8 mouse cellular contexts compared by ENCODE assay signal in the genomic region with DNA sequence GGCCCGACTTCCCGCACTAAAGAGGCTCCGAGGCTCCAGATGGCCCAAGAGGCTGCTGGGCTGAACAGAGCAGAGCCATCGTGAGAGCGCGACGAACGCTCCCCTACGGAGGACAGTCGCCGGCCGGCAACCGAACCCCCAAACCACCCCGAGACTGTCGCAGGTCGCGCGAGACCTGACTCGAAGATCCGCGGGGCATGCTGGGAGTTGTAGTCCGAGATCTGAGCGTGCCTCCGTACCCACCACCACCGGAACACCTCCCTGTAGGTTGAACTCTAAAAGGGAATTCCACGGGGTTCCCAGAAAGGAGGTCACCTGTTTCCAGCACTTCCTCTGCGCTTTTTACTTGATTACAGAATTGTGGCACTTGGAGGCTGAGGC. TPM values are rescaled to one million over a fixed set of nuclear protein-coding genes. Genes with fewer than 3 reads are reported as not detected.
A peak's percentile ranks its signal among the peaks of the same experiment; 100 is the strongest.
DNase-seq lines count a peak whose midpoint lies in the region; ATAC-seq and TF ChIP-seq lines count a peak whose summit lies in the region.

A gene (minus strand): TSS at position 235 of the 381 bp plus-strand sequence.

- DNase-seq in gastrocnemius, postnatal 10 days, result peak; percentile 95
- peak; percentile 98 for DNase-seq in induced T-regulatory cell, adult 2 months (ENCODE audit: low read depth)
- peak; percentile 77 to 93 for DNase-seq in left cerebral cortex, adult 9 months (ENCODE audit: low spot score in 2 of 2)
- peak; percentile 96 for DNase-seq in right cerebral cortex, postnatal 14 days
- DNase-seq in urinary bladder, postnatal 36 days (ENCODE audit: low spot score in 2 of 2), result peak; percentile 93 to 95

- no peak within 1 kb of the TSS for H3K27ac ChIP-seq in cortical plate, adult 2 months (ENCODE audit: insufficient read depth, low read length)

- H3K4me3 ChIP-seq in cortical plate, adult 2 months (ENCODE audit: insufficient read depth, low read length), result peak within 1 kb of the TSS; percentile 85

- TF ChIP-seq CTCF in cortical plate, adult 2 months (IDR thresholded peaks at IDR 0.05; ENCODE audit: extremely low read depth, insufficient read depth, low read length), result no peak

- ATAC-seq in activated CD4-positive, CD25-positive, alpha-beta regulatory T cell, adult 4 months, result peak; percentile 98
- peak; percentile 96 for ATAC-seq in megakaryocyte progenitor cell, adult 5-6 weeks (replicated peaks; ENCODE audit: poor library complexity)

- peak; percentile 93 for TF ChIP-seq POLR2A in cortical plate, adult 2 months (IDR thresholded peaks at IDR 0.05; ENCODE audit: extremely low read depth, insufficient read depth, low read length)

- peaks cover 7% of the 10 kb centered on the region for H3K4me1 ChIP-seq in cortical plate, adult 2 months (ENCODE audit: control insufficient read depth, insufficient read depth, low read length)

RNA-seq across cellular contexts. Expression of the gene that starts here (rescaled TPM):
- polyA plus RNA-seq in activated CD4-positive, CD25-positive, alpha-beta regulatory T cell, adult 4 months (2017; shearing (Covaris generic)), result 10 to 100 TPM; 63.3 to 66.3 TPM
- 173 and 181 TPM in 2 replicates for polyA plus RNA-seq in cortical plate, adult 2 months (2012; rRNA removed)
- total RNA-seq in gastrocnemius, postnatal 10 days (2021), result 100 to 1,000 TPM in 1 of 2 experiments, 10 to 100 TPM in 1; 94.0 to 101 TPM
- total RNA-seq in megakaryocyte progenitor cell, adult 5-6 weeks (2015), result 56.2 and 56.5 TPM in 2 replicates
- 30.0 and 37.5 TPM in 2 replicates for total RNA-seq in megakaryocyte progenitor cell, adult 5-6 weeks (2017)
